Mouse (Mus musculus): Measurements from ENCODE around the gene Mroh2a. TPM values are rescaled to one million over a fixed set of nuclear protein-coding genes. Genes with fewer than 3 reads are reported as not detected.

The Mroh2a gene
- polyA plus RNA-seq, 1 experiment: 0.42 TPM

DNA sequence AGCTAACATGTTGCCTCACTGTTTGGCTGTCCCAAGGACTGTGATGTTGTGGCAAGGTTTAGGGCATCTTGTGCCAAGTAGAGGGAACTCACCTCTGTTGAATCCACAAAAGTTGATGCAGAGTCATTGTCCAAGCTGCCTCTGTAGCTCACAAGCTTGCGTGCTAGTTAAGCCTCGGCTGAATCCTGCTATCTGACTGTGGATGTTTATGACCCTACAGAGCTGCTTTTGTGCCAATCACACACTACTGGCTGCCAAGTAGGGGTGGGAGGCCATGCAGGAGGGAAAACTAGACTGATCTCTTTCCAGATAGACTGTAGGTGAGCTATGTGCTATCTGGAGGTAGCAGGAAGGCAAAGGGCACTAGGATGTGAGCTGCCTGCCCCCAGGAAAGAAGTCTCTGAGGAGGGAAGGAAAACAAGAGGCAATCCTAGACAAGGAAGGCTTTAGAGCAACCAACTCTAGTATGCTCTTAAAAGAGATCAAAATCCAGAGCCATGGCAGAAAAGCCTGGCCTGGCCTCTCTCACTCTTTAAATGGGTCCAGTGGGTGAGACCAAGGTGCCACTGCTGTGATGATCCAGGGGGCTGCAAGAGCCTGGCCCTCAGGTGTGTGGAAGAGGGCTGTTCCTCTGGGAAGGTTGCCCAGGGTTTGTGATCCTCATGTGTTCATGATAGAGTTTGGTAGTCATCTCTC is 12.9 kb upstream of the Mroh2a start:
- no peaks in the 10 kb centered on the region for H3K4me1 ChIP-seq (ENCODE audit: control insufficient read depth, insufficient read depth, insufficient read length)
- H3K36me3 ChIP-seq (ENCODE audit: control insufficient read depth, insufficient read depth, low read length): no peaks in the 10 kb centered on the region
- H3K27ac ChIP-seq (ENCODE audit: insufficient read depth, low read length): no peak overlapping the region
- H3K4me3 ChIP-seq (ENCODE audit: extremely low read depth, insufficient read depth, insufficient read length): no peak overlapping the region
- 79% methylated on average over 2 of the region's 2 CpGs for WGBS
- H3K27me3 ChIP-seq (ENCODE audit: control insufficient read depth, insufficient read depth, low read length): no peaks in the 10 kb centered on the region
- no peak for TF ChIP-seq CTCF (IDR thresholded peaks at IDR 0.05; ENCODE audit: extremely low read depth, insufficient read depth, insufficient read length, insufficient replicate concordance)
- TF ChIP-seq POLR2A (IDR thresholded peaks at IDR 0.05; ENCODE audit: low read depth, low read length): no peak
- peak in 1 of 2 experiments; percentile 7 for DNase-seq (ENCODE audit: low read depth in 1 of 2, low spot score in 2 of 2)

DNA sequence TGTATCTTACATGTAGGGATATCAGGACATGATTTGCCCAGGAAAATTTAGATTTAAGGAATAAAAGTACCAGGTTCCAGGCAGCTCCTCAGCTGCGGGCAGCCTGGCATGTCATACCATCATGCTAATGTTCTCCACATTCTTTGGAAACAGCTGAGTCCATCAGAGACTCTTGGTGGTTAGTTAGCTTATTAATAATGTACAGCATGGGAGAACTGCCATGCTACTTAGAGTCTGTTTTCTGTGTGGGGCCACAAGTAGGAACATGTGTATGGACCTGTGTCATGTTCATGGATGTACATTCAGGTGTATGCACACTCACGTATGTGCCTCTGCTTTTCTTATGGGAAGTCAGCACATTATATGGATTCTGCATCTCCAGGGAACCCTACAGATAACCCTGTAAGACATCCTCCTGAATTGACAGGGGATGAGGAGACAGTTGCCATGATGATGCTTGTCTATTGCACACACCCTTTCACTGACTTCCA is 12.3 kb upstream of the Mroh2a start:
- H3K4me3 ChIP-seq (ENCODE audit: extremely low read depth, insufficient read depth, insufficient read length): no peak overlapping the region
- DNase-seq (ENCODE audit: low read depth in 1 of 2, low spot score in 2 of 2): no peak
- H3K36me3 ChIP-seq (ENCODE audit: control insufficient read depth, insufficient read depth, low read length): no peaks in the 10 kb centered on the region
- WGBS: 77% methylated on average over 2 of the region's 2 CpGs
- TF ChIP-seq POLR2A (IDR thresholded peaks at IDR 0.05; ENCODE audit: low read depth, low read length) (no peak), CTCF (IDR thresholded peaks at IDR 0.05; ENCODE audit: extremely low read depth, insufficient read depth, insufficient read length, insufficient replicate concordance) (no peak)
- no peaks in the 10 kb centered on the region for H3K4me1 ChIP-seq (ENCODE audit: control insufficient read depth, insufficient read depth, insufficient read length)
- no peak overlapping the region for H3K27ac ChIP-seq (ENCODE audit: insufficient read depth, low read length)
- no peaks in the 10 kb centered on the region for H3K27me3 ChIP-seq (ENCODE audit: control insufficient read depth, insufficient read depth, low read length)

DNA sequence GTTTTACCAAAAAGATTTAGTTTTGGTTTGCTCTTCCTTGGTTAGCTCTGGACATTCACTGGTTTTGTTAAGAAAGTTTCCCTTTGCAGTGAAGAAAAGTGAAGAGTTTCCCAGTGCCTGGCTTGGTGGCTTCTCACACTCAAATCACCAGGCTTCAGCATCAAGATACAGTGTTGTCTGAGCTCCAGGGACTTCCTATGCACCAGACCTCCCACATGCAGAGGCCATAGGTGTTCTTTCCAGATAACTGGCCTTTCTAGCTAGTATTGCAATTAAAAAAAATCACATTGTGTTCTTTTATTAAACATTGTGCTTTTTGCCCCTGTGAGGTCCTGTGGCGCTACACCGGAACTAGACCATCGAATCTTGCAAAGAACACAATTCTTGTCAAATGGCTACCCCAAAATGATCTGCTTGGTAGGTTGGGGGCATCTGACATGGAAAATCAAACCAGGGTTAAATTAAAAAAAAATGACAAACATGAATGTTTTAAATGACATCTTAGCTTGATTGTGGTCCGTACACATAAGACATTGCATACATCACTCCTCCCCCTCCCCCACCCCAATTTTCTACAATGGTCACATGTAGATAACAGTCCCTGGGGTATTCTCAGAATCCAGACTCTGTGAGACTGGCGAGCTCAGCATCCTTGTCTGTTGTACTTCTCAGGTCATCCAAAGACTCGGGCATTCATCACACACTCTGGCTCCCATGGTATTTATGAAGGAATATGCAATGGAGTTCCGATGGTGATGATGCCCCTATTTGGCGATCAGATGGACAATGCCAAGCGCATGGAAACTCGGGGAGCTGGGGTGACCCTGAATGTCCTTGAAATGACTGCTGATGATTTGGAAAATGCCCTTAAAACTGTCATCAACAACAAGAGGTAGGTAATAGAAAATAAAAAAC is 11.1 kb upstream of the Mroh2a start:
- Histone ChIP-seq H3K27me3 (ENCODE audit: control insufficient read depth, insufficient read depth, low read length) (no peaks in the 10 kb centered on the region), H3K27ac (ENCODE audit: insufficient read depth, low read length) (no peak overlapping the region), H3K4me3 (ENCODE audit: extremely low read depth, insufficient read depth, insufficient read length) (no peak overlapping the region), H3K4me1 (ENCODE audit: control insufficient read depth, insufficient read depth, insufficient read length) (no peaks in the 10 kb centered on the region), H3K36me3 (ENCODE audit: control insufficient read depth, insufficient read depth, low read length) (no peaks in the 10 kb centered on the region)
- TF ChIP-seq POLR2A (IDR thresholded peaks at IDR 0.05; ENCODE audit: low read depth, low read length) (no peak), CTCF (IDR thresholded peaks at IDR 0.05; ENCODE audit: extremely low read depth, insufficient read depth, insufficient read length, insufficient replicate concordance) (no peak)
- peak in 1 of 2 experiments; percentile 2 for DNase-seq (ENCODE audit: low read depth in 1 of 2, low spot score in 2 of 2)
- 72% methylated on average over 10 of the region's 10 CpGs for WGBS

DNA sequence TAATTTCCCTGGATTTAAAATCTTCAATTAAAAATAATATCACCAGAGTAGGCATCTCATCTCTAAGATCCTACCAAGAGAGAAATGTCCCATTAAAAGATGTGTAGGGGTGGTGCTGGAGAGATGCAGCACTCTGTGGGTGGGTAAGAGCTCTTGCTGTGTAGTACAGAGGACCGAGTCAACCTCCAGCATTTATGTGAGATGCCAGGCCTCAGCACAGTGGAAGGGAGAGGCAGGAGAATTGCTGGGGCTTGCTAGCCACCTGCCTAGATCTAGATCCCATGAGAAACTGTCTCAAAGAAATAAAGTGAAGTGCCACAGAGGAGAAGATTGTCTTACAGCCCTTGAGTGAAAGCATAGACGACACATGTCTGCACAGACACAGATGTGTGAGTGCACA is 10.2 kb upstream of the Mroh2a start:
- TF ChIP-seq POLR2A (IDR thresholded peaks at IDR 0.05; ENCODE audit: low read depth, low read length) (no peak), CTCF (IDR thresholded peaks at IDR 0.05; ENCODE audit: extremely low read depth, insufficient read depth, insufficient read length, insufficient replicate concordance) (no peak)
- WGBS: 57% methylated on average over 2 of the region's 2 CpGs
- H3K4me3 ChIP-seq (ENCODE audit: extremely low read depth, insufficient read depth, insufficient read length): no peak overlapping the region
- no peaks in the 10 kb centered on the region for H3K36me3 ChIP-seq (ENCODE audit: control insufficient read depth, insufficient read depth, low read length)
- no peak overlapping the region for H3K27ac ChIP-seq (ENCODE audit: insufficient read depth, low read length)
- DNase-seq (ENCODE audit: low read depth in 1 of 2, low spot score in 2 of 2): no peak
- no peaks in the 10 kb centered on the region for H3K4me1 ChIP-seq (ENCODE audit: control insufficient read depth, insufficient read depth, insufficient read length)
- H3K27me3 ChIP-seq (ENCODE audit: control insufficient read depth, insufficient read depth, low read length): no peaks in the 10 kb centered on the region

DNA sequence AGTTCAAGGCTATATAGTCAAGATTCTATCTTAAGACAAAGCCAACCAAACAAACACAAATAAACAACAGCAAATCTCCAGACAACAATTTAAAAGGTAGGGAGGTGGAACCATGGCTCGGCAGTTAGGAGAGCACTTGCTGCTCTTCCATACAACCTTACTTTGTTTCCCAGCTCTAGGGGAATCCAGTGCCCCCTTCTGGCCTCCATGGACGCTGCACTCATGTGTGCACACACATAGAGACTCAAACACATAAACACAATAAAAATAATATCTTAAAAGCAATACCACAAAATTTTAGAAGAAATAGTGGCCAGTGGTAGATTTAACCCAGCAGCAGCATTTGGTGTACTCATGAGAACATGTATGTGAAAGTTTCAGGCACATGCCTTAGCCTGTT is 9.6 kb upstream of the Mroh2a start:
- H3K4me3 ChIP-seq (ENCODE audit: extremely low read depth, insufficient read depth, insufficient read length): no peak overlapping the region
- H3K4me1 ChIP-seq (ENCODE audit: control insufficient read depth, insufficient read depth, insufficient read length): no peaks in the 10 kb centered on the region
- TF ChIP-seq CTCF (IDR thresholded peaks at IDR 0.05; ENCODE audit: extremely low read depth, insufficient read depth, insufficient read length, insufficient replicate concordance): no peak
- TF ChIP-seq POLR2A (IDR thresholded peaks at IDR 0.05; ENCODE audit: low read depth, low read length): no peak
- no peak overlapping the region for H3K27ac ChIP-seq (ENCODE audit: insufficient read depth, low read length)
- H3K36me3 ChIP-seq (ENCODE audit: control insufficient read depth, insufficient read depth, low read length): no peaks in the 10 kb centered on the region
- H3K27me3 ChIP-seq (ENCODE audit: control insufficient read depth, insufficient read depth, low read length): no peaks in the 10 kb centered on the region
- no peak for DNase-seq (ENCODE audit: low read depth in 1 of 2, low spot score in 2 of 2)
- WGBS: 62% methylated on average over 2 of the region's 2 CpGs

DNA sequence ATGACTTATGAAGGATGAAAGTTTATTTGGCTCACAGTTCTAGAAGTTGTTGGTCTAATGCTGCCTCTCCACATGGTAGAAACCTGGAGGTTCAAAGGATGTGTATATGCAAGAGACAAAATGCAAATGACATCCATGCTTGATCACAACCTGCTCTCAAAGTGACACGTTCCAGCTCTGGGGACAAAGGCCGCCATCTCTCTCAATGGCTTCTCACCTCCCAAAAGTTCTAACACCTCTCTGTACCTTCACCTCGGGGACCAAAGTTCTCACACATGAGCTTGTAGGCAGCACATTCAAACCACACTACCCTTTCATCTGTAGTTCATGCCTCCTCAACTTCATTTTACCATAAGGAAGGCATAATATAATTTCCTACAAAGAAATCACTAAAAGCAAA is 9.2 kb upstream of the Mroh2a start:
- TF ChIP-seq CTCF (IDR thresholded peaks at IDR 0.05; ENCODE audit: extremely low read depth, insufficient read depth, insufficient read length, insufficient replicate concordance): no peak
- TF ChIP-seq POLR2A (IDR thresholded peaks at IDR 0.05; ENCODE audit: low read depth, low read length): no peak
- Histone ChIP-seq H3K27ac (ENCODE audit: insufficient read depth, low read length) (no peak overlapping the region), H3K27me3 (ENCODE audit: control insufficient read depth, insufficient read depth, low read length) (no peaks in the 10 kb centered on the region), H3K4me1 (ENCODE audit: control insufficient read depth, insufficient read depth, insufficient read length) (no peaks in the 10 kb centered on the region), H3K36me3 (ENCODE audit: control insufficient read depth, insufficient read depth, low read length) (no peaks in the 10 kb centered on the region), H3K4me3 (ENCODE audit: extremely low read depth, insufficient read depth, insufficient read length) (no peak overlapping the region)
- peak in 1 of 2 experiments; percentile 3 for DNase-seq (ENCODE audit: low read depth in 1 of 2, low spot score in 2 of 2)
- 36% methylated on average over 3 of the region's 3 CpGs for WGBS
